8 mouse cellular contexts compared by ENCODE assay signal in genomic region chr5:123720328-123721311, GRCm38 (mm10). TPM values are rescaled to one million over a fixed set of nuclear protein-coding genes. Genes with fewer than 3 reads are reported as not detected.
DNase-seq lines count a peak whose midpoint lies in the region; ATAC-seq lines count a peak whose summit lies in the region.

Gene Zcchc8, minus strand, starts transcription at chr5:123721100.

- peaks cover 20% of the 10 kb centered on the region for H3K36me3 ChIP-seq in heart, embryonic 13.5 days
- H3K36me3 ChIP-seq in liver, embryonic 12.5 days = peaks cover 30% of the 10 kb centered on the region
- H3K36me3 ChIP-seq in stomach, embryonic 15.5 days = peaks cover 7% of the 10 kb centered on the region

- peak within 1 kb of the TSS; percentile 98 for H3K9ac ChIP-seq in heart, embryonic 13.5 days
- peak within 1 kb of the TSS; percentile 95 for H3K9ac ChIP-seq in liver, embryonic 12.5 days
- peak within 1 kb of the TSS; percentile 93 for H3K9ac ChIP-seq in stomach, embryonic 15.5 days

- peak within 1 kb of the TSS; percentile 95 for H3K27ac ChIP-seq in brown adipose tissue, adult 24 weeks (replicated peaks; ENCODE audit: low read depth, low read length)
- peak within 1 kb of the TSS; percentile 90 for H3K27ac ChIP-seq in heart, embryonic 13.5 days (replicated peaks)
- H3K27ac ChIP-seq in liver, embryonic 12.5 days = peak within 1 kb of the TSS; percentile 86
- peak within 1 kb of the TSS; percentile 80 for H3K27ac ChIP-seq in stomach, embryonic 15.5 days

- under 1% methylated on average over 81 of the region's 83 CpGs for WGBS in heart, embryonic 13.5 days
- WGBS in liver, embryonic 12.5 days (ENCODE audit: insufficient replicate concordance) = under 1% methylated on average over 83 of the region's 83 CpGs
- WGBS in stomach, embryonic 15.5 days = under 1% methylated on average over 83 of the region's 83 CpGs

- no peaks in the 10 kb centered on the region for H3K27me3 ChIP-seq in heart, embryonic 13.5 days (replicated peaks)
- no peaks in the 10 kb centered on the region for H3K27me3 ChIP-seq in liver, embryonic 12.5 days (replicated peaks)
- H3K27me3 ChIP-seq in stomach, embryonic 15.5 days (replicated peaks) = no peaks in the 10 kb centered on the region

- H3K4me1 ChIP-seq in brown adipose tissue, adult 24 weeks (ENCODE audit: control insufficient read depth, insufficient read depth, insufficient read length, low read length) = no peaks in the 10 kb centered on the region; the same call in 1 of the 2 replicates
- peaks cover 27% of the 10 kb centered on the region for H3K4me1 ChIP-seq in heart, embryonic 13.5 days
- H3K4me1 ChIP-seq in liver, embryonic 12.5 days = peaks cover 30% of the 10 kb centered on the region
- H3K4me1 ChIP-seq in stomach, embryonic 15.5 days = peaks cover 10% of the 10 kb centered on the region

- peak; percentile 96 for DNase-seq in CD4-positive, CD25-positive, alpha-beta regulatory T cell, adult 2 months (ENCODE audit: low read depth, low spot score)
- peak; percentile 65 for DNase-seq in fat pad, adult 2 months (ENCODE audit: extremely low read depth, low read depth, low spot score)
- peak; percentile 96 for DNase-seq in kidney, postnatal 10 days
- peak; percentile 93 to 95 for DNase-seq in natural killer cell, adult 2 months (ENCODE audit: low spot score in 2 of 2)

- H3K4me2 ChIP-seq in heart, embryonic 13.5 days = peak within 1 kb of the TSS; percentile 81
- peak within 1 kb of the TSS; percentile 79 for H3K4me2 ChIP-seq in liver, embryonic 12.5 days
- H3K4me2 ChIP-seq in stomach, embryonic 15.5 days = peak within 1 kb of the TSS; percentile 69

- peak; percentile 99 for ATAC-seq in heart, embryonic 13.5 days (ENCODE audit: extremely low read depth, insufficient number of reproducible peaks, low FRiP score, low TSS enrichment)
- ATAC-seq in liver, embryonic 12.5 days = peak; percentile 100
- peak; percentile 100 for ATAC-seq in stomach, embryonic 15.5 days (ENCODE audit: insufficient read depth, low FRiP score, low read depth)

- H3K9me3 ChIP-seq in heart, embryonic 13.5 days = no peaks in the 10 kb centered on the region
- H3K9me3 ChIP-seq in liver, embryonic 12.5 days (replicated peaks) = no peaks in the 10 kb centered on the region
- H3K9me3 ChIP-seq in stomach, embryonic 15.5 days = no peaks in the 10 kb centered on the region

- H3K4me3 ChIP-seq in brown adipose tissue, adult 24 weeks (ENCODE audit: insufficient read depth, low read depth, low read length) = peak within 1 kb of the TSS; percentile 99
- H3K4me3 ChIP-seq in heart, embryonic 13.5 days = peak within 1 kb of the TSS; percentile 94
- H3K4me3 ChIP-seq in liver, embryonic 12.5 days = peak within 1 kb of the TSS; percentile 97
- peak within 1 kb of the TSS; percentile 79 for H3K4me3 ChIP-seq in stomach, embryonic 15.5 days (replicated peaks)

RNA-seq across cellular contexts. Expression of gene Zcchc8, which starts in this region (rescaled TPM):
- polyA plus RNA-seq in brown adipose tissue, adult 24 weeks (2012; ENCODE audit: insufficient read depth, insufficient read length, missing spikeins) = 17.6 and 22.1 TPM in 2 replicates
- 53.4 and 56.1 TPM in 2 replicates for polyA plus RNA-seq in heart, embryonic 13.5 days (2015; fragmentation: Nextera tagmentation; extraction: Ambion mirVana)
- 49.6 and 51.9 TPM in 2 replicates for polyA plus RNA-seq in liver, embryonic 12.5 days (2016; fragmentation: Nextera tagmentation; extraction: Ambion mirVana)
- 65.8 and 73.7 TPM in 2 replicates for polyA plus RNA-seq in stomach, embryonic 15.5 days (2015; fragmentation: Nextera tagmentation; extraction: Ambion mirVana)

Comparison
In these comparisons a context has a peak if more than half of its experiments do, and no peak if none do; other contexts are left out.
1. Peak in every context shown above with its lines: DNase-seq, ATAC-seq, H3K4me3 ChIP-seq and H3K27ac ChIP-seq.